Mouse (Mus musculus) CH12F3 (cell line): ENCODE results near the gene Rangrf.
"Not testable (repeated sequence)": the region's sequence is repeated elsewhere in the genome, so short reads cannot be mapped to it uniquely, and the experiment has no call there.

Source experiments
- in situ Hi-C: fragments of 300-500 bp; cut with MboI; formaldehyde crosslinking; loops from 2 replicates; pipeline ENCODE4 v1.14.3; 2020; ENCODE audit warnings: low sequenced_read_pairs

Rangrf gene

GRCm38 (mm10) chr11:68946806-68947440 lies 28.1 kb downstream of the Rangrf start:
- in situ Hi-C loops: no loop called here

GRCm38 (mm10) chr11:68946001-68946400 lies 29.0 kb downstream of the Rangrf start:
- in situ Hi-C loops: no loop called here

GRCm38 (mm10) chr11:68945245-68945644 lies 29.7 kb downstream of the Rangrf start:
- in situ Hi-C loops: no loop called here

GRCm38 (mm10) chr11:68942731-68943130 lies 32.3 kb downstream of the Rangrf start:
- in situ Hi-C loops: no loop called here

DNA sequence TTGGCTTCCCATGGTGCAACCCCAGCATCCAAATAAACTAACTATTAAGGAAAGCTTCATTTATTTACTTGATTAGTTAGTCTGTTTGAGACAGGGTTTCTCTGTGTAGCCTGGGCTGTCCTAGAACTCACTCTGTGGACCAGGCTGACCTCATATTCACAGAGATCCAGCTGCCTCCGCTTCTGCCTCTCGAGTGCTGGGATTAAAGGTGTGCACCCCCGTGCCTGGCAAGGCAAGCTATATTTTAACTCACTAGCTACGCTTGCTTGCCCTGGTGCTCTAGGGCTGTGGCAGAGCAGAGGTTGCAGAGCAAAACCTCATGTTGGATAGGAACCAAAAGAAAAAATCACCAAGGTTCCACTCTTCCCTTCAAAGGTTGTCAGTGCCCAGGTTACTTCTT lies 34.5 kb downstream of the Rangrf start:
- in situ Hi-C loops: no loop called here

- in situ Hi-C loops: no loop called here
Measured at GRCm38 (mm10) chr11:68939451-68940304, 35.3 kb downstream of the Rangrf start.

GRCm38 (mm10) chr11:68936951-68937350 lies 38.0 kb downstream of the Rangrf start:
- in situ Hi-C loops: not testable (repeated sequence)

- in situ Hi-C loops: no loop called here
Measured at GRCm38 (mm10) chr11:68933885-68934507, 41.0 kb downstream of the Rangrf start.

DNA sequence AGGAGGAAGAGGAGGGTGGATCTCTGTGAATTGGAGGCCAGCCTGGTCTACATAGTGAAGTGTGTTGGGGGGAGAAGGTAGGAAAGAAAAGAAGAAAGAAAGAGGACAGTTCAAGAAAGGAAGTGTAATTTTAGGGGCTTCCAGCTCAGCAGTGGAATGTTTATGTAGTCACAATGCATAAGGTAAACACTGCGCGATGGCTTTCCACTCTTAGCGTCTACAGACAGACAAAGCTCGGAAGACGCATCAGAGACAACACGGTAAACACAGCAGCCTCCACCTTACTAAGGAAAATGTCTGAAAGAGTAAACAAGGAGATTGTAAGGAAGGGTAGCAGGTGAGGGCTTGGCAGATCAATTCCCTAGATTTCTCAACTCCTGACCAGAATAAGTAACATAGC lies 45.0 kb downstream of the Rangrf start:
- in situ Hi-C loops: no loop called here

GRCm38 (mm10) chr11:68926981-68927380 lies 48.0 kb downstream of the Rangrf start, which contains the start of gene Odf4:
TSS of gene Odf4 (minus strand) at chr11:68927081.
- in situ Hi-C loops: no loop called here

DNA sequence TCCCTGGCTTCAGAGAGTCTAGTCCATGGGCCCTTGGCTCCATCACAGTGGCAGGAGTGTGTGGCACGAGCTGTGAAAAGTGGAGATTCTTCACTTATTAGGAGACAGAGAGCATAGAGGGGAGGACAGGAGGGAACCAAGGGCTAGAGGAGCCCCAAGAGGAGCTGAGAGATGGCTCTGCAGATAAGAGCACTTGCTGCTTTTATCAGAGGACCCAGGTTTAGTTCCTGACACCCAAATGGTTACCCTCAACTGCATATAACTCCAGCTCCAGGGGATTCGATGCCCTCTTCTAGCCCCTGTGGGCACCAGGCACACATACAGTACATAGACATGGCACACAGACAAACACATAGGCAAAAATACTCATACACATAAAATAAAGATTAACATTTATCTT lies 50.2 kb downstream of the Rangrf start:
- in situ Hi-C loops: no loop called here

- in situ Hi-C loops: no loop called here
Measured at GRCm38 (mm10) chr11:68923191-68923590, 51.8 kb downstream of the Rangrf start.
